Mouse (Mus musculus) gonadal fat pad, adult 2 months (tissue): Measurements from ENCODE around the gene Kcng1. TPM values are rescaled to one million over a fixed set of nuclear protein-coding genes. Genes with fewer than 3 reads are reported as not detected.

Source experiments
- DNase-seq: peaks from one replicate; pipeline ENCODE4 v3.0.0-alpha.2; 2012; ENCODE audit warnings: low read depth
- polyA plus RNA-seq: library from polyadenylated mRNA; depleted of rRNA; stranded (reverse); fragments of >200 nt; gene quantifications from 2 replicates; pipeline ENCODE4 v1.2.3, GENCODE M21; 2012

Gene Kcng1
- polyA plus RNA-seq, 1 experiment: 2.1 TPM

DNA sequence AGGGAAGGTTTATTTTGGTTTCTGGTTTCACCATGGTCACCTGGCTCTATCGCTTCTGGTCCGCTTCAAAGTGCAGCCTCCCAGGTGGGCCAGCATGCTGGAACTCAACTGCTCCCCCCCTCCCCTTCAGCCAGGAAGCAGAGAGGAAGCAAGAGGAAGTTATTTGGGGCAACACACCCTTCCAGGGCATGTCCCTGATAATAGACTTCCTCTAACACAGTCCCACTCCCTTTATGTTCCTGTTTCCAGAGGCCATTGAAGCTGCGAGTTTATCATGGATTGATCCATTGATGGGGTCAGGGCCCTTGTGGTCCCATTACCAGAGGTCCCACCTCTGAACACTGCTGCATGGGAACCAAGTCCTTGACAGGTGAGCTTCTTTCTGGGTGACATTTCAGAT, 21.4 kb downstream of the Kcng1 start:
- DNase-seq: no peak

GRCm38 (mm10) chr2:168259046-168259445, 22.5 kb downstream of the Kcng1 start:
- no peak for DNase-seq

- DNase-seq: no peak
Measured at GRCm38 (mm10) chr2:168257188-168257587, 24.3 kb downstream of the Kcng1 start.

DNA sequence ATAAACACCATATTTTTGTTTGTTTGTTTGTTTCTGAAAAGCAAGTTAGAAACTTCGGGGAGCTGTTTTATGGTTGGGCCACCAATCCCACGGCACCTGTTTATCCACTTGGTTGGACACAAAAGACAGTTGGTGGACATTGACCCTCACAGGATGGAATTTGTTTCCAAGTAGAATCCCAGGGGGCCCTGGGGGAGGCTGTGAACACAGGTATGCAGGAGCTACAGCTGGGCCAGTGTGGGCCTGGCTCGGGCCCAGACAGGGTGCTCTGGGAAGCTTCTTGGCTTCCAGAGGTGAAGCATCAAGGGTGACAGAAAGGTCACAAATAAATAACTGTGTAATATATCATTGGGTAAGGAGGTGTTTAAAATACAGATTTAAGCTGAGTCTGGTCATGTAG, 25.0 kb downstream of the Kcng1 start:
- no peak for DNase-seq

- DNase-seq: no peak
Measured at GRCm38 (mm10) chr2:168253822-168254221, 27.7 kb downstream of the Kcng1 start.

- no peak for DNase-seq
Measured at GRCm38 (mm10) chr2:168252639-168253292, 28.8 kb downstream of the Kcng1 start.

DNA sequence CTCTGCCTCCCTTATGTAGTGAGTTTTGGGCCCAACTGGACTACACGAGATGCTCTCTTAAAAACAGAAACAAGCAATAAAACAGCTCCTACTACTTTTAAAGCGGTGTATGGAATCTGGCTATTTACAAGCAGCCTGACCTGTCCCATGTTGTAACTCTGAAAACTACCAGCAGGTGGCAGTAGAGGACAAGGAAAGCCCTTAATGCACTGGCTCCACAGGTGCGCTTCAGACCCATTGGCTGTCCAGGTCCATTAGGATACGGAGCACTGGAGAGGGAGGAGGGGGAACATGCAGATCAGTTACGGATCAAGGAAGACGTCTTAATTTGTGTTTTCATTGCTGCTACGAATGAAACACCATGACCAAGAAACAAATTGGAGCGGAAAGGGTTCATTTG, 31.3 kb downstream of the Kcng1 start:
- no peak for DNase-seq

- no peak for DNase-seq
Measured at GRCm38 (mm10) chr2:168248856-168249245, 32.7 kb downstream of the Kcng1 start.

GRCm38 (mm10) chr2:168248167-168248855, 33.2 kb downstream of the Kcng1 start:
- no peak for DNase-seq

GRCm38 (mm10) chr2:168245571-168245970, 36.0 kb downstream of the Kcng1 start:
- DNase-seq: no peak

DNA sequence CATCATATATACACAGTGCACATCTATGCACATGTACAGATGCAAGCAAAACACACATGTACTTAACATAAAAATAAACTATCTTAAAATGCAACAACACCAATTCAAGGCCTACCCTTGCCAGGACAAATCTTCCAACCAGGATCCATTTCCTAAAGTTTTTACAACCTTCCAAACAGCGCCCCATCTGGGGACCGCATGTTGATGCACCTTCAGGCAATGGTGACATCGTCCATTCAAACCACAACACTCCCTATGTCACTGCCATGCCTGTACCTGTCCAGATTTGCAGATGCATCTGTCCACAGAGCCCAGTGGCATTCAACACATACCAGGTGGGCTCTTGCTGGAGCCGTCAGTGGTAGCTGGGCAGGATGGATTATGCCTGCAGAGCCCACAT, 38.3 kb downstream of the Kcng1 start:
- no peak for DNase-seq

DNA sequence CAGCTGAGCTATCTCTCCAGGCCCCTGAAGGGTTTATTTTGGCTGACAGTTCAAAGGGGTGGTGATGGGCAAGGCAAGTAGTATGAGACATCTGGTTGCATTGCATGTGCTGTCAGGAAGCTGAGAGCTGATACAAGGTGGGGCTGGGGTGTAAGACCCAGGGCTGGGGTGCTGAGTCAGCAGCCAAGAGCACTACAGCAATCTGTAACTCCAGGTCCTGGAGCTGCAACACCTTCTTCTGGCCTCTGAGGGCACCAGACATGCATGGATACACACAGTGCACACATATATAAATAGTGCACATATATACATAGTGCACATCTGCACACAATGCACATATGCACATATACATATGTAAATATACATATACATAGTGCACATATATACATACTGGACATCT, 38.7 kb downstream of the Kcng1 start:
- DNase-seq: no peak

- no peak for DNase-seq
Measured at GRCm38 (mm10) chr2:168238335-168238734, 43.2 kb downstream of the Kcng1 start.

GRCm38 (mm10) chr2:168233286-168233685, 48.2 kb downstream of the Kcng1 start:
- DNase-seq: no peak

GRCm38 (mm10) chr2:168231471-168231829, 50.1 kb downstream of the Kcng1 start:
- DNase-seq: no peak

GRCm38 (mm10) chr2:168230773-168231470, 50.6 kb downstream of the Kcng1 start:
- DNase-seq: no peak

- DNase-seq: no peak
Measured at GRCm38 (mm10) chr2:168230026-168230728, 51.4 kb downstream of the Kcng1 start, which contains the start of the genes Gm20716, Dpm1 and Mocs3. Gene Gm20716 (minus strand): TSS chr2:168230364. Gene Dpm1 (minus strand): TSS chr2:168230591. Gene Mocs3 (plus strand): TSS chr2:168230622.

DNA sequence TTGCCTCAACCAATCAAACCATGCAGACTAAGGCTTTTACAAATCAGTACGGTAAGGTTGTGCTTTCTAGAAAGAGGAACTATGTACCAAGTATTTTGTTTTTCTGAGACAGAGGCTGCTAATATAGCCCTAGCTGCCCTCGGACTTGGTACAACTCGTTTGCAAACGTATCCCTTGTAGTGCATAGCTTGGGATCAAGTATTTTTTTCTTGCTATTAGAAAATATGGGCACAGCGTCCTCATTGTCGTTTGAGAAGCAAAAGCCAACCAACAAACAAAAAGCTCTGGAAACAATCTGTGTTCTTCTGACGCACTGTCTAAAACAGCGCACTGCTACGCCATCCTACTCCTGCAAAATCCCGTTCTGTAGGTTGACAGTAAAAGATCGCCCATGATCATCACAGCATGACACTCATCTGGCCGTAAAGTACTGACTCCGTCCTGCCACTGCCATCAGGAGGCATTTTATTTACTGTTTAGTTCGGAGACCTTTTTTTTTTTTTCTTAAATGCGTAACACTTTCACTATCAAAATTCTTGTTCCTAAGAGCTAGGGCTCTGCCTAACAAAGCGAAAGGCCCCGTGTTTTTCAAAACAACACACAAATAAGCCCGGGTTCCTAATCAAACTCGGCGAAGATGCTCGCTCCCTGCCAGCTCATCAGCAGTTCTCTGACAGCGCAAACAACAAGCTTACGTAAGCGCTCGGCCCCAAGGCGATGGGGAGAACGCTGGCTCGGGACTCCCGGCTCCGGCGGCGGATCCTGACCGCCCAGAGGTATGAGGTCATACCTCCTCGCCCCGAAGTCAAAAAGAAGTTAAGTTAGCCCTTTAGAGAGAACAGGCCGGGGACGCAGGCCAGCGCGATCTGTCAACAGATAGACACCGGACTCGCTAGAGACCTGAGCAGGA, 52.2 kb downstream of the Kcng1 start:
- no peak for DNase-seq

- DNase-seq: no peak
Measured at GRCm38 (mm10) chr2:168223326-168223725, 58.2 kb downstream of the Kcng1 start.

- DNase-seq: no peak
Measured at GRCm38 (mm10) chr2:168213788-168214397, 67.6 kb downstream of the Kcng1 start.
